Mouse (Mus musculus) heart, embryonic 11.5 days (tissue): ENCODE results near the gene Gm45213. TPM values are rescaled to one million over a fixed set of nuclear protein-coding genes. Genes with fewer than 3 reads are reported as not detected.
"Not testable (repeated sequence)": the region's sequence is repeated elsewhere in the genome, so short reads cannot be mapped to it uniquely, and the experiment has no call there.

Experiments
- ATAC-seq: fragments of 200-750 bp; cut with Nextera tagmentation; replicated peaks from 2 replicates; pipeline ENCODE4 v1.8.0; 2017; ENCODE audit warnings: moderate library complexity; ENCODE audit not compliant: insufficient number of reproducible peaks, low FRiP score, low TSS enrichment
- H3K27ac ChIP-seq: fragments of 300-500 bp; sonication (generic); 2 replicates; pipeline ENCODE4 v1.5.1; 2014; ENCODE audit warnings: mild to moderate bottlenecking, low read depth, low read length
- H3K27me3 ChIP-seq: fragments of 300-500 bp; sonication (generic); 2 replicates; pipeline ENCODE4 v1.6.1; 2014; ENCODE audit warnings: mild to moderate bottlenecking, low read length, mixed read lengths; ENCODE audit not compliant: control insufficient read depth, insufficient read depth
- H3K36me3 ChIP-seq: fragments of 300-500 bp; sonication (generic); 2 replicates; pipeline ENCODE4 v1.6.1; 2014; ENCODE audit warnings: mild to moderate bottlenecking, low read length, moderate library complexity, mixed read lengths; ENCODE audit not compliant: control insufficient read depth, insufficient read depth
- H3K4me1 ChIP-seq: fragments of 300-500 bp; sonication (generic); 2 replicates; pipeline ENCODE4 v1.6.1; 2014; ENCODE audit warnings: low read length; ENCODE audit not compliant: control insufficient read depth, insufficient read depth
- H3K4me2 ChIP-seq: fragments of 300-500 bp; sonication (generic); 2 replicates; pipeline ENCODE4 v1.6.1; 2014; ENCODE audit warnings: mild to moderate bottlenecking, moderate library complexity
- H3K4me3 ChIP-seq: fragments of 300-500 bp; sonication (generic); 2 replicates; pipeline ENCODE4 v1.5.1; 2014; ENCODE audit warnings: low read depth, low read length
- H3K9ac ChIP-seq: fragments of 300-500 bp; sonication (generic); 2 replicates; pipeline ENCODE4 v1.6.1; 2014; ENCODE audit warnings: mild to moderate bottlenecking, low read depth, low read length, moderate library complexity
- H3K9me3 ChIP-seq: fragments of 300-500 bp; sonication (generic); replicated peaks from 2 replicates; pipeline ENCODE4 v1.6.1; 2016; ENCODE audit warnings: low read length; ENCODE audit not compliant: control insufficient read depth
- WGBS: fragments of 180-500 bp; shearing (Covaris S2); extraction: QIAGEN DNeasy Blood & Tissue Kit; methylation state at CpG from one replicate; pipeline ENCODE4 v1.1.7; 2014; ENCODE audit not compliant: insufficient replicate concordance; 5-methylcytosine and 5-hydroxymethylcytosine counted together
- polyA plus RNA-seq: library from polyadenylated mRNA; unstranded; fragments of >200 nt; fragmentation: Nextera tagmentation; extraction: Ambion mirVana; gene quantifications from 2 replicates; pipeline ENCODE4 v1.2.1, GENCODE M21; 2014

Gene Gm45213
- polyA plus RNA-seq, 1 experiment from 2014 or later, result not detected

DNA sequence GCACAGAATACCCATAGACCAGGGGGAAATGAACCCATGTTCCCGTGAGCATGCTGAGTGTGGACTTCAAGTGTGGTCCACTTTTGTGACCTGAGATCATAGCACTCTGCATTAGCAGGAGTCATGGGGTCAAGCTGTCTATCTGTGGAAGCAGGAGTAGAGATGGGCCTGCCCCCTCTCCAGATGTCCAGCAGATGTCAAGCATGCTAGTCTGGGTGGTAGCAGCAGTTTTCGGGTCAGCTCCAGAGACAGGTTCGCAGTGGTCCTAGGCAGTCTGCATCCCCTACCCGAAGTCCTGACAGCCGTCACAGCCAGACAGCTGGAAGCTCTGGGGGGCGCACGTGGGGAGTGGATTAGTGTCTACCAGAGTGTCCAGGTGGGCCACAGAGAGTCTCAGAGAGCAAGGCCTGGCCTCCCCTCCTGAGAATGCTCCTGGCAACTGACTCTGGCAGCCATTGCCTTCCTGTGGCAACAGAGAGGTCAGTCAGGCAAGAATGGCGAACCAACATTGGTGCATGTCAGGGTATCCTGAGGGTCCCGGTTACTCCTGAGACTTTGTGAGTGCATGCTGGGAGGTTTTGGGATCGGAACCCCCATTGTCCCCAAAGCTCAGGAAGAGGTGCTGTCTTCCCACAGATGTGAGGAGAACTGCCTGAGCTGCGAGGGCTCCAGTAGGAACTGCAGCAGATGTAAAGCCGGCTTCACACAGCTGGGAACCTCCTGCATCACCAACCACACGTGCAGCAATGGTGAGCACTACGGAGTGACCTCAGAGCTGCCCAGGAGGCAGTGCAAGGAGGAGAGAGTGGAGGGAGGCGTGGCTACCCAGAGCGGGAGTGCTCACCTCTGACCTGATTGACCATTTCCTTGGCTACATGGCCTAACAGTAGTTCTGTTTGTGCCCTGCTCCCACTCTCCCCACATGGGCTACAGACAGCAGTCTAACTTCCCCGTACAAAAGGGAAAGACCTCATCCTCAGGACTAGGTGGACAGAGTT, 3.8 kb downstream of the Gm45213 start:
- H3K27me3 ChIP-seq, result peaks cover 17% of the 10 kb centered on the region
- no peak overlapping the region for H3K27ac ChIP-seq
- no peak overlapping the region for H3K4me2 ChIP-seq
- no peak overlapping the region for H3K9ac ChIP-seq
- WGBS, result 52% methylated on average over 17 of the region's 17 CpGs
- no peaks in the 10 kb centered on the region for H3K36me3 ChIP-seq
- H3K4me3 ChIP-seq, result no peak overlapping the region
- ATAC-seq, result 0 out of 2 replicates have a peak, but pooled peaks have one; percentile 12
- no peaks in the 10 kb centered on the region for H3K9me3 ChIP-seq
- H3K4me1 ChIP-seq, result no peaks in the 10 kb centered on the region

DNA sequence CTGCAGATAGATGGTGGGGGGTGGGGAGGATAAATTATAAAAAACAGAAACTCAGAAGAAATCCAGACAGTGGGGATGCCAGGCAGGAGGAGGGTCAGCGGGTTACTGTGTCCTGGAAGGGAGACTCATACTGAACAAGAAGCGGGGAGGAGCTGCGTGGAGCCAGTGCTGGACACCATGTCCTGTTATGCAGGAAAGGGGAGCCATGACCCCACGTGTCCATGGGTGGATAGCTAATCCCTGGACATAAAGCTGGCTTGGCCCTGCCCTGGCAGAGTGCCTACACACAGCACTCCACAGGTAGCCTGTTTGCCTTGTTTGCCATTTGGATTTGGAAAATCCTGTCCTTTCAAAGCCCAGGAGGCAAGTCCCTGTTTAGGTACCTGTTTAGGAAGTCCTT, 4.6 kb downstream of the Gm45213 start:
- no peaks in the 10 kb centered on the region for H3K36me3 ChIP-seq
- no peak overlapping the region for H3K27ac ChIP-seq
- H3K4me3 ChIP-seq, result no peak overlapping the region
- peaks cover 17% of the 10 kb centered on the region for H3K27me3 ChIP-seq
- H3K9ac ChIP-seq, result no peak overlapping the region
- no peaks in the 10 kb centered on the region for H3K9me3 ChIP-seq
- no peaks in the 10 kb centered on the region for H3K4me1 ChIP-seq
- 71% methylated on average over 4 of the region's 4 CpGs for WGBS
- no peak overlapping the region for H3K4me2 ChIP-seq
- ATAC-seq, result no peak

DNA sequence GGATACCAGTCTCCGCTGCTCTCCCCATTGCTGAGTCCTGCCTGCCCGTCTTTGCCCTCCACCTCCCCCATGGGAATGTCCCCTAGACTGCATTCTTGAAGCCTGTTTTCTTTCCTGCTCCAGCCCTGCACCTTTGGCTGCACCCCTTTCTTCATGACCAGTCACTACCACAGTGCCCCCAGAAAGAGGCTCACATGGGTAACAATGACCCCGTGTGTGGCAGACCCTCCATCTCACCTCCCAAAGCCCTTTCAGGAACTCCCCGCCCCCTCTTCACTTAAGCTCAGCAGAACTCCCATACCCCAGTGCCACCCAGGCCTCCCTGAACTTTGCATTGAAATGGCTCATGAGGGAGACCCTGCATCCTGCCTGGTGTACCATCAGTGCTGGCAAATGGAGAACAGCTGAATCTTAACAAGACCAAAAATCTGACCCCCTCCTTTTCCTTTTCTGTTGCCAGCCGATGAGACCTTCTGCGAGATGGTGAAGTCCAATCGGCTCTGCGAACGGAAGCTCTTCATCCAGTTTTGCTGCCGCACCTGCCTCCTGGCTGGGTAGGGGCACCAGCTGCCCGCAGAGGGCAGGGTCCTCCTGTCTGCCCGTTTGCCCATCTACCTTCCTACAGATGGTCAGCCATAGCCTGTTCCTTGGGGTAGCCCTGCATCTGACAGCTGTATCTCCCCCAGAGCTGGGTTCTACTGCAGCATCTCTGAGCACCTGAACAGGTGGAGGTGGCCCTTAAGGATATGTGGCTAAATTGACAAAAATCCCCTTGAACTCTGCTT, 5.2 kb downstream of the Gm45213 start:
- H3K27ac ChIP-seq, result no peak overlapping the region
- no peaks in the 10 kb centered on the region for H3K4me1 ChIP-seq
- peaks cover 17% of the 10 kb centered on the region for H3K27me3 ChIP-seq
- no peak overlapping the region for H3K4me3 ChIP-seq
- no peak for ATAC-seq
- H3K9ac ChIP-seq, result no peak overlapping the region
- no peaks in the 10 kb centered on the region for H3K36me3 ChIP-seq
- H3K9me3 ChIP-seq, result no peaks in the 10 kb centered on the region
- 86% methylated on average over 12 of the region's 12 CpGs for WGBS
- no peak overlapping the region for H3K4me2 ChIP-seq

DNA sequence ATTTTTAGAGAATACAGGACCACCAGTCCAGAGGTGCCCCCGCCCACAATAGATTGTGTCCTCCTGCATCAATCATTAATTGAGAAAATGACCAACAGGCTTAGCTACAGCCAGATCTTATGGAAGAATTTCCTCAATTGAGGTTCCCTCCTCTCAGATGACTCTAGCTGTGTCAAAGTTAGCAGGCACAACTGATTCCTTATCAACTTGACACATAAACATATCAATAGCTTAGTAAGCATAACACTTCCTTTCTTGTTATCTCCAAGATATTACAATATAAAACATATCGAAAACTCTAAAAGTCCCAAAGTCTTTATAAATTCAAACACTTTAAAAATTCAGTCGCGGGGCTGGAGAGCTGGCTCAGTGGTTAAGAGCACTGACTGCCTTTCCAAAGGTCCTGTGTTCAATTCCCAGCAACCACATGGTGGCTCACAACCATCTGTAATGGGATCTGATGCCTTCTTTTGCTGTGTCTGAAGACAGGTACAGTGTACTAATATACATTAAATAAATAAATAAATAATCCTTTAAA, 10.6 kb downstream of the Gm45213 start:
- Histone ChIP-seq H3K27ac (no peak overlapping the region), H3K9me3 (no peaks in the 10 kb centered on the region), H3K4me3 (no peak overlapping the region), H3K27me3 (peaks cover 2% of the 10 kb centered on the region; the same call in 1 of the 2 replicates), H3K9ac (no peak overlapping the region), H3K4me2 (no peak overlapping the region), H3K4me1 (no peaks in the 10 kb centered on the region), H3K36me3 (no peaks in the 10 kb centered on the region)
- ATAC-seq, result no peak
- 79% methylated on average over 4 of the region's 4 CpGs for WGBS

DNA sequence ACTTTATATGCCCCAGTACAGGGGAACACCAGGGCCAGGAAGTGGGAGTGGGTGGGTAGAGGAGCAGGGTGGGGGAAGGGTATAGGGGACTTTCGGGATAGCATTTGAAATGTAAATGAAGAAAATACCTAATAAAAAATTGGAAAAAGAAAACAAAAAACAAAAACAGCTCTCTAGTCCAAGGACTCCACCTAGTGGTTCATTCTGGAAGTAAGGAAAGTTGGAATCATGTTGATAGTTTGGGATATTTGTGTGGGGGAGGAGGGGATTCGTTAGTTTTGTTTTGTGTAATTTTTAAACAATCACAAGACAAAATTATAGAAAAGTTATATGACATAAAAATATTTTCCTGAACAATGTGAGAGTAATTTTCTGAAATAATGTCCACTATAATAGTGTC, 12.0 kb downstream of the Gm45213 start:
- ATAC-seq, H3K9me3 ChIP-seq, H3K27ac ChIP-seq, H3K4me1 ChIP-seq, H3K36me3 ChIP-seq, H3K4me2 ChIP-seq, H3K27me3 ChIP-seq, H3K4me3 ChIP-seq, H3K9ac ChIP-seq: not testable (repeated sequence)
- 16% methylated on average over 2 of the region's 2 CpGs for WGBS

DNA sequence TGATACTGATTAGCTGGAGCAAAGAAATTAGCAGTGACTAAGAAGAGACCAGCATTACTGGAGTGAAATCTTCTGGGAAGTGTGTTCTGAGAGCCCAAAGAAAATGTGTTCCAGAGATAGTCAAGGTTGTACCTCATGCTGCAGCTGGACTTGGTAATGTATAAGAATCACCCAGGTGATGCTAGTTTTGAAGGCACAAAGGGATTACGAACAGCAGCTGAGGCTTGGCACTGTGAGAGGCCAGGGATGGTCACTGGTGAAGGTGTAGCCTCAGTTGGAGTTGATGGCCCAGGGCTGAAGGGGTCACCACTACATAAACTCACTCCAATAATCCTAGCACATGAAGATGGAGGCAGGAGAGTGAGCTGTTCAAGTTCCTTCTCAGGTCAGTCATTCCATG, 15.3 kb downstream of the Gm45213 start, which contains the start of gene Snrpa1:
TSS of gene Snrpa1 (plus strand) at position 301 of the 400 bp plus-strand sequence.
- peaks cover 2% of the 10 kb centered on the region; the same call in 1 of the 2 replicates for H3K27me3 ChIP-seq
- H3K4me2 ChIP-seq, result peak within 1 kb of the TSS; percentile 76
- no peaks in the 10 kb centered on the region for H3K9me3 ChIP-seq
- no peak for ATAC-seq
- WGBS, result 76% methylated on average over 1 of the region's 1 CpGs
- H3K4me1 ChIP-seq, result peaks cover 11% of the 10 kb centered on the region; the same call in 1 of the 2 replicates
- H3K4me3 ChIP-seq, result peak within 1 kb of the TSS; percentile 82
- H3K27ac ChIP-seq, result no peak within 1 kb of the TSS
- peak within 1 kb of the TSS; percentile 79 for H3K9ac ChIP-seq
- no peaks in the 10 kb centered on the region for H3K36me3 ChIP-seq

DNA sequence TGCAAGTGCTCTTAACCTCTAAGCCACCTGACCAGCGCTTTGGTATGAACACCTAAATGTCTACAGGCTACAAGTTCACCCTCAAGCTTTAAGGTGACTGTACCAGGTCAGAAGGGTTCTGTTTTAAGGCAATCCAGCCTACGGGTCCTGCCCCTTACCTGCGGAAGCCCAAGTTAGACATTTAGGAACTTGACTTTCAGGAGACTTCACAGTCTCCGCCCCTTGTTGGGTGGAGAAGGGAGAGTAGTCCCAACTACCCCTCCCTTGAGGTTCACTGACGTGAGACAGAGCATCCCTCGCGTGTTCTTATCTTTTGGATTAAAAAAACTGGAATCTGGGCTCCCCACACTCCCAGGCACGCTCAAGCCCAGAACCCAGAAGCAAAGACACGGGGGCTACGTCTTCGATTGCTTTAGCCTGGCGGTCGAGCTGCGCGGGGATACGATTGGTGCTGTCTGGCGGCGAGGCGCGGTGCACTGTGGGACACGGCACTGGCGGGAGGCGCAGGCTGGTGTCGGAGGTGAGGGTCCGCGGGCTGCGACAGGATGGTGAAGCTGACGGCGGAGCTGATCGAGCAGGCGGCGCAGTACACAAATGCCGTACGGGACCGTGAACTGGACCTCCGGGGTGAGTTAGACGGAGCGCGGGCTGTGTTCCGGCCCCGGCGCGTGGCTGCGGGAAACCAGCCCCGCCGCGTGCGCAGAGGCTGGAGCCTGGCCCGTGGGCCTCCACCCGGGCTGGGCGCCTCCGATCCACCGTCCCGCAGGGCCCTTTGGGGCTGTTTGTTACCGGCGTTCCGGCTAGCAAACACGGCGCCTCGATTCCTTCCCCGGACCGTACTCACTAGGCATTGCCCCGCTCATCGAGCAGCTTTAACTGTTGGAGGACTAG, 16.9 kb downstream of the Gm45213 start:
- Histone ChIP-seq H3K36me3 (peaks cover 3% of the 10 kb centered on the region), H3K27me3 (peaks cover 2% of the 10 kb centered on the region; the same call in 1 of the 2 replicates), H3K4me1 (peaks cover 11% of the 10 kb centered on the region; the same call in 1 of the 2 replicates), H3K4me2 (peak overlapping the region; percentile 76), H3K27ac (no peak overlapping the region), H3K9me3 (no peaks in the 10 kb centered on the region), H3K9ac (peak overlapping the region; percentile 79), H3K4me3 (peak overlapping the region; percentile 82)
- WGBS, result under 1% methylated on average over 64 of the region's 64 CpGs
- ATAC-seq, result peak; percentile 85
